Comparison of ENCODE assay signal across 8 mouse cellular contexts in genomic region chr6:82042296-82043125, GRCm38 (mm10). TPM values are rescaled to one million over a fixed set of nuclear protein-coding genes. Genes with fewer than 3 reads are reported as not detected.
DNase-seq lines count a peak whose midpoint lies in the region; ATAC-seq and TF ChIP-seq lines count a peak whose summit lies in the region.

No protein-coding gene starts in this region.

- TF ChIP-seq EP300 in liver, postnatal 0 days (IDR thresholded peaks at IDR 0.05; ENCODE audit: low read depth), result no peak

- WGBS in forebrain, embryonic 11.5 days, result under 1% methylated on average over 35 of the region's 35 CpGs
- WGBS in intestine, embryonic 15.5 days, result under 1% methylated on average over 35 of the region's 35 CpGs
- 2% methylated on average over 35 of the region's 35 CpGs for WGBS in liver, postnatal 0 days (ENCODE audit: insufficient replicate concordance)
- 1% methylated on average over 35 of the region's 35 CpGs for WGBS in olfactory bulb, adult 2 months

- H3K4me3 ChIP-seq in ES-E14 (ENCODE audit: insufficient read depth in 1 of 2, low read depth in 1 of 2, low read length in 2 of 2, poor library complexity in 1 of 2, severe bottlenecking in 1 of 2), result peak overlapping the region; percentile 69
- peak overlapping the region; percentile 50 for H3K4me3 ChIP-seq in forebrain, embryonic 11.5 days (ENCODE audit: low read depth, low read length)
- peak overlapping the region; percentile 67 for H3K4me3 ChIP-seq in intestine, embryonic 15.5 days (replicated peaks)
- peak overlapping the region; percentile 56 for H3K4me3 ChIP-seq in liver, postnatal 0 days (ENCODE audit: low read depth, low read length)
- peak overlapping the region; percentile 44 for H3K4me3 ChIP-seq in olfactory bulb, adult 2 months (ENCODE audit: insufficient read depth, low read depth, low read length)

- peak; percentile 40 for TF ChIP-seq CTCF in liver, postnatal 0 days (IDR thresholded peaks at IDR 0.05; ENCODE audit: low read depth)
- no peak for TF ChIP-seq CTCF in olfactory bulb, adult 2 months (IDR thresholded peaks at IDR 0.05; ENCODE audit: insufficient read depth, low read depth, low read length)

- H3K9me3 ChIP-seq in ES-E14 (ENCODE audit: control insufficient read depth, insufficient read depth, low read depth, low read length), result no peaks in the 10 kb centered on the region
- no peaks in the 10 kb centered on the region for H3K9me3 ChIP-seq in forebrain, embryonic 11.5 days (ENCODE audit: control insufficient read depth, low read length)
- no peaks in the 10 kb centered on the region for H3K9me3 ChIP-seq in intestine, embryonic 15.5 days
- no peaks in the 10 kb centered on the region for H3K9me3 ChIP-seq in liver, postnatal 0 days (ENCODE audit: low read length)

- no peak for TF ChIP-seq POLR2A in olfactory bulb, adult 2 months (IDR thresholded peaks at IDR 0.05; ENCODE audit: insufficient read depth, low read depth, low read length)

- peak overlapping the region; percentile 94 for H3K4me2 ChIP-seq in forebrain, embryonic 11.5 days (ENCODE audit: low read depth, low read length, severe bottlenecking)
- H3K4me2 ChIP-seq in intestine, embryonic 15.5 days (replicated peaks), result peak overlapping the region; percentile 94
- peak overlapping the region; percentile 80 for H3K4me2 ChIP-seq in liver, postnatal 0 days (ENCODE audit: low read depth, low read length)

- H3K36me3 ChIP-seq in ES-E14 (ENCODE audit: control insufficient read depth, insufficient read depth, low read length, poor library complexity, severe bottlenecking), result no peaks in the 10 kb centered on the region
- no peaks in the 10 kb centered on the region for H3K36me3 ChIP-seq in forebrain, embryonic 11.5 days (ENCODE audit: control insufficient read depth, insufficient read depth, low read length)
- no peaks in the 10 kb centered on the region for H3K36me3 ChIP-seq in intestine, embryonic 15.5 days
- no peaks in the 10 kb centered on the region for H3K36me3 ChIP-seq in liver, postnatal 0 days (replicated peaks; ENCODE audit: insufficient read depth, low read length)

- in situ Hi-C loops in ES-E14 (cut with MboI; ENCODE audit: low sequenced_read_pairs in 2 of 2, unreplicated experiment in 2 of 2), result no loop called here

- H3K4me1 ChIP-seq in ES-E14 (ENCODE audit: control insufficient read depth in 2 of 2, insufficient read depth in 2 of 2, low read length in 2 of 2, poor library complexity in 1 of 2), result peaks cover 2 to 4% of the 10 kb centered on the region in 2 experiments; a peak in 2 of 4 replicates
- peaks cover 5% of the 10 kb centered on the region; the same call in 1 of the 2 replicates for H3K4me1 ChIP-seq in forebrain, embryonic 11.5 days (replicated peaks; ENCODE audit: control insufficient read depth, insufficient read depth, low read length)
- peaks cover 26% of the 10 kb centered on the region for H3K4me1 ChIP-seq in intestine, embryonic 15.5 days (replicated peaks)
- H3K4me1 ChIP-seq in liver, postnatal 0 days (ENCODE audit: insufficient read depth), result peaks cover 4% of the 10 kb centered on the region; the same call in 1 of the 2 replicates
- H3K4me1 ChIP-seq in olfactory bulb, adult 2 months (ENCODE audit: control insufficient read depth, insufficient read depth, low read length), result peaks cover 3% of the 10 kb centered on the region; the same call in 1 of the 2 replicates

- DNase-seq in cerebellum, postnatal 14 days, result peak; percentile 25 to 27
- no peak for DNase-seq in cerebellum, adult 9-11 months
- DNase-seq in ES-E14 (ENCODE audit: low read depth, low spot score), result peak; percentile 75
- DNase-seq in forebrain, embryonic 11.5 days (ENCODE audit: low spot score), result peak; percentile 64
- DNase-seq in liver, postnatal 0 days, result peak; percentile 55

- H3K27me3 ChIP-seq in forebrain, embryonic 11.5 days (ENCODE audit: control insufficient read depth, insufficient read depth, low read length), result peaks cover 19% of the 10 kb centered on the region
- no peaks in the 10 kb centered on the region for H3K27me3 ChIP-seq in intestine, embryonic 15.5 days (replicated peaks)
- 0 out of 2 replicates have a peak, but pooled peaks cover 3% of the 10 kb centered on the region for H3K27me3 ChIP-seq in liver, postnatal 0 days (ENCODE audit: insufficient read depth, low read length)

- H3K27ac ChIP-seq in ES-E14 (ENCODE audit: insufficient read depth, low read depth, low read length, poor library complexity, severe bottlenecking), result no peak overlapping the region
- H3K27ac ChIP-seq in forebrain, embryonic 11.5 days (ENCODE audit: low read depth, low read length), result no peak overlapping the region
- H3K27ac ChIP-seq in intestine, embryonic 15.5 days, result peak overlapping the region; percentile 84
- peak overlapping the region; percentile 86 for H3K27ac ChIP-seq in liver, postnatal 0 days (ENCODE audit: low read depth)
- 0 out of 2 replicates have a peak overlapping the region, but pooled peaks have one; percentile 7 for H3K27ac ChIP-seq in olfactory bulb, adult 2 months (ENCODE audit: insufficient read depth, low read depth, low read length)

- ATAC-seq in forebrain, embryonic 11.5 days (replicated peaks; ENCODE audit: low FRiP score), result peak; percentile 67
- ATAC-seq in intestine, embryonic 15.5 days, result peak; percentile 36
- ATAC-seq in liver, postnatal 0 days, result peak; percentile 26; the same call in 1 of the 2 replicates
- no peak for ATAC-seq in inflammation-experienced regulatory T-cells, adult 6 months

- peak overlapping the region; percentile 67; the same call in 1 of the 2 replicates for H3K9ac ChIP-seq in ES-E14 (ENCODE audit: insufficient read depth, low read depth, low read length, poor library complexity, severe bottlenecking)
- peak overlapping the region; percentile 53 for H3K9ac ChIP-seq in forebrain, embryonic 11.5 days (ENCODE audit: low read length)
- peak overlapping the region; percentile 69 for H3K9ac ChIP-seq in intestine, embryonic 15.5 days
- peak overlapping the region; percentile 66 for H3K9ac ChIP-seq in liver, postnatal 0 days (replicated peaks)

TF ChIP-seq in ES-E14, 5 proteins besides CTCF, POLR2A, EP300 and RAD21:
- TF ChIP-seq HCFC1 (IDR thresholded peaks at IDR 0.05; ENCODE audit: borderline replicate concordance, insufficient read depth, low read length) (no peak), ZC3H11A (IDR thresholded peaks at IDR 0.05; ENCODE audit: borderline replicate concordance, low read depth, low read length) (no peak), MAFK (IDR thresholded peaks at IDR 0.05; ENCODE audit: insufficient read depth, low read depth, low read length) (no peak), CHD2 (IDR thresholded peaks at IDR 0.05; ENCODE audit: low read depth, low read length) (no peak), ZNF384 (IDR thresholded peaks at IDR 0.05; ENCODE audit: low read depth, low read length) (no peak)

RNA-seq across cellular contexts. Expression of gene Eva1a, which starts 1.7 kb away (rescaled TPM):
- 3.6 and 4.4 TPM in 2 replicates for total RNA-seq in ES-E14 (2012; rRNA removed)
- 2.7 and 3.7 TPM in 2 replicates for polyA plus RNA-seq in forebrain, embryonic 11.5 days (2014; fragmentation: Nextera tagmentation; extraction: Ambion mirVana)
- 16.8 and 19.6 TPM in 2 replicates for polyA plus RNA-seq in intestine, embryonic 15.5 days (2015; fragmentation: Nextera tagmentation; extraction: Ambion mirVana)
- polyA plus RNA-seq in liver, postnatal 0 days (2015; fragmentation: Nextera tagmentation; extraction: Ambion mirVana), result 40.0 and 46.7 TPM in 2 replicates
- not detected in 2 replicates for polyA plus RNA-seq in olfactory bulb, adult 2 months (2012; ENCODE audit: insufficient read depth, insufficient read length, low replicate concordance, missing spikeins)
- not detected for polyA plus RNA-seq in inflammation-experienced regulatory T-cells, adult 6 months (2017; shearing (Covaris generic))

Comparison
In these comparisons a context has a peak if more than half of its experiments do, and no peak if none do; other contexts are left out.
1. H3K27ac ChIP-seq: peak in intestine, embryonic 15.5 days (single experiment), liver, postnatal 0 days (single experiment) and olfactory bulb, adult 2 months (single experiment); none in ES-E14 (single experiment) and forebrain, embryonic 11.5 days (single experiment).
2. Peak in every context shown above with its lines, with median percentiles within 50 percentile points of each other: H3K4me3 ChIP-seq, H3K9ac ChIP-seq and H3K4me2 ChIP-seq.